Mouse (Mus musculus) heart, adult 2 months (tissue): ENCODE data around the gene Hcfc2. TPM values are rescaled to one million over a fixed set of nuclear protein-coding genes. Genes with fewer than 3 reads are reported as not detected.

Experiments
- DNase-seq, 2 experiments: peaks; one replicate each; pipeline ENCODE4 v3.0.0; 2021
- H3K27ac ChIP-seq: fragments of 200-600 bp; 2 replicates; pipeline ENCODE4 v1.8.1; 2022
- H3K27me3 ChIP-seq: fragments of 200-500 bp; 2 replicates; pipeline ENCODE4 v1.6.1; 2012; ENCODE audit warnings: mild to moderate bottlenecking, low read length, inconsistent platforms, mixed read lengths; ENCODE audit not compliant: control insufficient read depth, insufficient read depth
- H3K36me3 ChIP-seq: fragments of 200-500 bp; 2 replicates; pipeline ENCODE4 v1.6.1; 2012; ENCODE audit warnings: low read length, inconsistent platforms; ENCODE audit not compliant: control insufficient read depth, insufficient read depth
- H3K4me1 ChIP-seq: fragments of 200-500 bp; 2 replicates; pipeline ENCODE4 v1.6.1; 2011; ENCODE audit warnings: low read length; ENCODE audit not compliant: control insufficient read depth, insufficient read depth
- H3K4me3 ChIP-seq: fragments of 200-600 bp; 2 replicates; pipeline ENCODE4 v1.8.1; 2022
- H3K79me2 ChIP-seq: fragments of 200-500 bp; replicated peaks from 2 replicates; pipeline ENCODE4 v1.6.1; 2012; ENCODE audit warnings: mild to moderate bottlenecking, inconsistent platforms, low read length, moderate library complexity, mixed read lengths; ENCODE audit not compliant: control insufficient read depth, insufficient read depth
- H3K9ac ChIP-seq: fragments of 200-500 bp; 2 replicates; pipeline ENCODE4 v1.6.1; 2012; ENCODE audit warnings: low read depth, mild to moderate bottlenecking, control low read depth, inconsistent platforms, low read length, mixed read lengths
- CTCF ChIP-seq: fragments of 200-600 bp; IDR thresholded peaks from 2 replicates; pipeline ENCODE4 v1.8.1; 2022; ENCODE audit warnings: antibody characterized with exemption, mild to moderate bottlenecking, moderate library complexity
- EP300 ChIP-seq: fragments of 200-500 bp; IDR thresholded peaks from 2 replicates; pipeline ENCODE4 v1.6.1; 2011; ENCODE audit warnings: low read depth, low read length, control low read depth; ENCODE audit not compliant: insufficient read depth
- POLR2A ChIP-seq: fragments of 200-500 bp; IDR thresholded peaks from 2 replicates; pipeline ENCODE4 v1.6.1; 2011; ENCODE audit warnings: mild to moderate bottlenecking, low read depth, low read length, control low read depth; ENCODE audit not compliant: insufficient read depth
- WGBS: fragments of 180-500 bp; shearing (Covaris S2); methylation state at CpG from one replicate; pipeline ENCODE4 v1.1.7; 2018; 5-methylcytosine and 5-hydroxymethylcytosine counted together
- intact Hi-C: fragments of 180-260 bp; cut with DNase I; formaldehyde crosslinking; loops from one replicate; pipeline ENCODE4 v1.15.1; 2025
- long read RNA-seq: library from polyadenylated mRNA; stranded (forward); transcript quantifications from one replicate; pipeline ENCODE4 v2.0.0, GENCODE M21; 2021
- polyA plus RNA-seq: library from polyadenylated mRNA; depleted of rRNA; stranded (reverse); fragments of >200 nt; gene quantifications from 2 replicates; pipeline ENCODE4 v1.2.3, GENCODE M21; 2012; rRNA removed
- total RNA-seq, 2 experiments: library from RNA; stranded (reverse); gene quantifications; 2 replicates each; pipeline ENCODE4 v1.2.3; 2021

Gene Hcfc2
- total RNA-seq (10 to 100 TPM; 29.1 to 29.8 TPM), polyA plus RNA-seq (11.2 and 19.6 TPM in 2 replicates)
- long read RNA-seq, partial matches to known transcripts, result 10 of 13 reads
- long read RNA-seq, other reads (novel, unspliced or antisense), result 3 of 13 reads

DNA sequence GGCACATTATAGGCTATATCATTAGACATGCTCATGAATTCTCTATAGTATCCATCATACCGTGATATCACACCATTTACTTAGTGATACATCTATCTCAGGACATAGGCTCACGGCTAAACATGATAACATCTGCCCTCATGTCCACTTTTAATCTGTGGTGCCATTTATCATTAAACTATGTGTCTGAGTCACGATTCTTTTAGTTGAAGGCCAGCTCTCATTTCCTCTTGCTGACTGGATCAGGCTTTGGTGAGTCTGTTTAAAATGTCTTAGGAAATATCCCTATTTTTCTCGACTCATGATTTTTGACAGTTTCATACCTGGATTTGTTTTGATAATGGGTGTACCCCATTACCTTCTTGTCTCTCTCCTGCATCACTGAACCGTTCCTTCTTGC lies at the start of gene Hcfc2:
Gene Hcfc2 (plus strand): TSS at position 205 of the 400 bp plus-strand sequence.
- DNase-seq, result no peak
- intact Hi-C loops, result loop anchor here (2.0 kb wide), 1 partner anchor 29 kb away; no protein-coding TSS in a partner anchor
- WGBS, result 49% methylated on average over 5 of the region's 5 CpGs

GRCm38 (mm10) chr10:82647205-82647811 lies 48.7 kb upstream of the Hcfc2 start:
- TF ChIP-seq CTCF, result no peak
- TF ChIP-seq POLR2A, result no peak
- TF ChIP-seq EP300, result no peak
- Histone ChIP-seq H3K27me3 (no peaks in the 10 kb centered on the region), H3K4me3 (no peak overlapping the region), H3K9ac (no peak overlapping the region), H3K36me3 (peaks cover 3% of the 10 kb centered on the region; the same call in 1 of the 2 replicates), H3K79me2 (no peaks in the 10 kb centered on the region), H3K4me1 (no peaks in the 10 kb centered on the region), H3K27ac (no peak overlapping the region)
- no peak for DNase-seq
- intact Hi-C loops, result no loop called here
- 80% methylated on average over 17 of the region's 17 CpGs for WGBS

More for the DNA sequence above, at the start of gene Hcfc2:
- peak within 1 kb of the TSS; percentile 57 for H3K27ac ChIP-seq
- H3K27me3 ChIP-seq, result no peaks in the 10 kb centered on the region
- TF ChIP-seq POLR2A (no peak), EP300 (no peak), CTCF (no peak)
- no peaks in the 10 kb centered on the region for H3K36me3 ChIP-seq
- no peak within 1 kb of the TSS for H3K9ac ChIP-seq
- H3K4me3 ChIP-seq, result no peak within 1 kb of the TSS
- H3K79me2 ChIP-seq, result no peaks in the 10 kb centered on the region
- H3K4me1 ChIP-seq, result peaks cover 3% of the 10 kb centered on the region

DNA sequence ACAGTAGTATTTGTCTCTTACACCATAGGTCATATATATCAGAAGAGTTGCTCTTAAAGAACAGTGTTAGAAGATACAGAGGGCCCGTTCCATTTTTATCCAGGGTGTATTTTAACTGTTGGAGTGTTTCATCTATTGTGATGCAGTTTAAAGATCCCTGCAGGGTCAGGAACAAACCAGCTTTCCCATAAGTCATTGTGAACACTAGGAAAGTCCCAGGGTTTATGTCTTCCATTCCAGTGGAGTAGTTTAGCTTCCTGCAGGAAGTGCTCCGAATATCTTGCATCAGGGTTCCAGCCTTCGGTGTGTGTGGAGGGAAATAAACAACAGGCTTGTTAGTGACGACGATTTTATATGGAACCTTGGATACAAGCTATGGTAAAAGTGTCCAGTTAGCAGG lies 44.7 kb upstream of the Hcfc2 start:
- WGBS, result 51% methylated on average over 5 of the region's 5 CpGs
- no peak overlapping the region for H3K9ac ChIP-seq
- no peaks in the 10 kb centered on the region for H3K79me2 ChIP-seq
- intact Hi-C loops, result no loop called here
- H3K4me1 ChIP-seq, result no peaks in the 10 kb centered on the region
- DNase-seq, result no peak
- no peak for TF ChIP-seq CTCF
- no peak for TF ChIP-seq POLR2A
- TF ChIP-seq EP300, result no peak
- peaks cover 3% of the 10 kb centered on the region; the same call in 1 of the 2 replicates for H3K36me3 ChIP-seq
- H3K4me3 ChIP-seq, result no peak overlapping the region
- H3K27ac ChIP-seq, result no peak overlapping the region
- no peaks in the 10 kb centered on the region for H3K27me3 ChIP-seq

DNA sequence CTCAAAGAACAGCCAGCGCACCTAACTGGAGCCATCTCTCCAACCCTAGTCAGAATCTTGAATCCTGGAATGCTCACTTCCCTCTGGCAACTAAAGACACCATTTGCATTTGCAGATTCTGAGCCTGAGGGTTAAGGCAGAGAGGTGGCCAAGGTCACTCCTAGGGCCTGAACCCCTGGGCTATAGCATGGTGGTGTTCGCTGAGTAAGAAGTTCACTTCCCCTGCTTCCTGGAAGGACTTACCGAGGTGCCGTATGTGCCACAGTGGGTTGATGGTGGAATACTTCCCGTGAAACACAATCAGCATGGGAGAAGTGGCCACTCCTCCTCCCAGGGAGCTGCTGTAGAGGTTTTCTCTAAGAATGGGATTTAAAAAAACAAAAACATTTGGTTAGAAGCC lies 43.3 kb upstream of the Hcfc2 start:
- Histone ChIP-seq H3K36me3 (peaks cover 3% of the 10 kb centered on the region; the same call in 1 of the 2 replicates), H3K4me3 (no peak overlapping the region), H3K79me2 (no peaks in the 10 kb centered on the region), H3K4me1 (no peaks in the 10 kb centered on the region), H3K9ac (no peak overlapping the region), H3K27me3 (no peaks in the 10 kb centered on the region), H3K27ac (no peak overlapping the region)
- WGBS, result 48% methylated on average over 5 of the region's 5 CpGs
- no peak for DNase-seq
- TF ChIP-seq POLR2A (no peak), CTCF (no peak), EP300 (no peak)
- intact Hi-C loops, result no loop called here

DNA sequence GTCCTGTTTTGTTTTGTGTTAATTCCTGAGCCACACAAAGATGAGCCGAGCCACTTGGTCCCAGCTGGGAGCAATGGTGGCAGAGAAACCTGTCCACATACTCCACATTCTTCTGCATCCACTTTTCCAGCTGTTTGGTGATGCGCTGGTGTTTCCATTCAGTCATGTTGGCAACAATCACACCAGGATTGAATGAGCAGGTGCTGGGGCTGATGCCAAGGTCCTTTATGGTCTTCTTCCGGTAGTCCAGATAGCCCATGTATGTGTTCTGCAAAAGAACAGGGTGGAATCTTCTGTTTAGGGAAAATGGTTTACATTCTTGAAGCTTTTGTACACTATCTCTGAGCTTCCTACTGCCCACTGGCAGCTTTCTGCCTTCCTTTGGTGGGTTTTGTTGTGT lies 41.4 kb upstream of the Hcfc2 start:
- Histone ChIP-seq H3K79me2 (no peaks in the 10 kb centered on the region), H3K27me3 (no peaks in the 10 kb centered on the region), H3K9ac (no peak overlapping the region), H3K4me3 (no peak overlapping the region), H3K27ac (no peak overlapping the region), H3K4me1 (no peaks in the 10 kb centered on the region), H3K36me3 (peaks cover 2% of the 10 kb centered on the region; the same call in 1 of the 2 replicates)
- 60% methylated on average over 3 of the region's 3 CpGs for WGBS
- TF ChIP-seq CTCF, result no peak
- TF ChIP-seq POLR2A, result no peak
- TF ChIP-seq EP300, result no peak
- intact Hi-C loops, result no loop called here
- no peak for DNase-seq

DNA sequence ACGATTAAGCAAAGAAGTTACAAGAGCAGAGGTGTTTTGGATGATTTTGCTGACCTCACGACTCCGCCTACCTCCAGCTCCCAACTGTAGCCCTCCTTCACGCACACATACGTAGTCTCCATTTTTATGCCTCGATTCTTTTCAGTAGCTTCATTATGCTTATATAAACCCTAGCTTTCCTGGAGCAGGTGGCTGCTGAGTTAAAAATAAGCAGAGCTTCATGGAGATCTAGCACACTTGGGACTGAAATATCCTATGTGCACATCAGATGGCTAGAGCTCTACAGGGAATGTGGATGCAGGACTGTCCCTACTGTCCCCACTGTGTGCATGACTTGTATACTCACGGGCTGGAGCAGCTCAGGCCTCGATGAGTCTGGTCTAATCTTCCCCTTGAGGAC lies 34.1 kb upstream of the Hcfc2 start:
- no peaks in the 10 kb centered on the region for H3K36me3 ChIP-seq
- H3K79me2 ChIP-seq, result no peaks in the 10 kb centered on the region
- H3K4me1 ChIP-seq, result peaks cover 1% of the 10 kb centered on the region
- 81% methylated on average over 8 of the region's 8 CpGs for WGBS
- TF ChIP-seq EP300, result no peak
- TF ChIP-seq POLR2A, result no peak
- no peak for TF ChIP-seq CTCF
- H3K9ac ChIP-seq, result no peak overlapping the region
- no peak for DNase-seq
- no peak overlapping the region for H3K27ac ChIP-seq
- no peak overlapping the region for H3K4me3 ChIP-seq
- no peaks in the 10 kb centered on the region for H3K27me3 ChIP-seq
- intact Hi-C loops, result no loop called here
